ENCODE assay signal across 12 mouse cellular contexts in the genomic region with DNA sequence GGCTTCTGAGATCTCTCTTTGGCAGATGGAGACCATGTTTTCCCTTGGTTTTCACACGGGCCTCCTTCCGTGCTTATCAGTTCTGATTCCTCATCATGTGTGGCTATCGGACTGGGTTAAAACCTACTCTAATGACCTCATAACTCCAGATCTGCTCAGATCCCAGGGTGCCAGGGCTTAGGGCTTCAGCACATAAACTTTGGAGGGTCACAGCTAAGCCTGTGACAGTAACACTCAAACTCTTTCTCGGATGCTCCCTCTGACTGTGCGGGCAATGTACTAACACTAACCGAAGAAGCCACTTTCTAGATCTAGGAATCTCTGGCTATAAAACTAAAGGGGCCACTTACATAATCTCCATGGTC. TPM values are rescaled to one million over a fixed set of nuclear protein-coding genes. Genes with fewer than 3 reads are reported as not detected.
DNase-seq lines count a peak whose midpoint lies in the region; ATAC-seq lines count a peak whose summit lies in the region.
"Had no signal": no experiment of that assay in that cellular context is flagged by ENCODE, and none has a peak within 500 bp of the region (broad histone marks: within the 10 kb centered on the region; RNA-seq: fewer than 3 reads in every experiment).

No protein-coding gene starts in this region.

- peak overlapping the region; percentile 72; the same call in 1 of the 2 replicates for H3K27ac ChIP-seq in heart, embryonic 12.5 days (ENCODE audit: poor library complexity, severe bottlenecking)
- H3K27ac ChIP-seq in neural tube, embryonic 11.5 days (ENCODE audit: low read depth, low read length): 0 out of 2 replicates have a peak overlapping the region, but pooled peaks have one; percentile 34
- no peak overlapping the region for H3K27ac ChIP-seq in liver, embryonic 12.5 days
- H3K27ac ChIP-seq: embryonic facial prominence, embryonic 15.5 days had no signal

- H3K4me2 ChIP-seq in heart, embryonic 12.5 days: peak overlapping the region; percentile 49
- no peak overlapping the region for H3K4me2 ChIP-seq in neural tube, embryonic 11.5 days (ENCODE audit: low read depth)
- peak overlapping the region; percentile 12; the same call in 1 of the 2 replicates for H3K4me2 ChIP-seq in liver, embryonic 12.5 days
- H3K4me2 ChIP-seq: embryonic facial prominence, embryonic 15.5 days had no signal

- 32% methylated on average over 6 of the region's 6 CpGs for WGBS in heart, embryonic 12.5 days
- 66% methylated on average over 6 of the region's 6 CpGs for WGBS in neural tube, embryonic 11.5 days
- WGBS in liver, embryonic 12.5 days (ENCODE audit: insufficient replicate concordance): 58% methylated on average over 6 of the region's 6 CpGs

- H3K9me3 ChIP-seq in heart, embryonic 12.5 days (replicated peaks): no peaks in the 10 kb centered on the region
- H3K9me3 ChIP-seq in neural tube, embryonic 11.5 days (ENCODE audit: control insufficient read depth, low read length): no peaks in the 10 kb centered on the region
- no peaks in the 10 kb centered on the region for H3K9me3 ChIP-seq in liver, embryonic 12.5 days (replicated peaks)
- H3K9me3 ChIP-seq: embryonic facial prominence, embryonic 15.5 days had no signal

- H3K27me3 ChIP-seq in heart, embryonic 12.5 days (replicated peaks): no peaks in the 10 kb centered on the region; the same call in 1 of the 2 replicates
- H3K27me3 ChIP-seq in neural tube, embryonic 11.5 days (ENCODE audit: control insufficient read depth, insufficient read depth, low read length): no peaks in the 10 kb centered on the region
- H3K27me3 ChIP-seq in liver, embryonic 12.5 days (replicated peaks): no peaks in the 10 kb centered on the region
- H3K27me3 ChIP-seq: embryonic facial prominence, embryonic 15.5 days had no signal

- DNase-seq in heart, adult 11 months: no peak
- DNase-seq in neural tube, embryonic 11.5 days (ENCODE audit: low spot score): no peak
- no peak for DNase-seq in neural tube, embryonic 10.5 days (ENCODE audit: extremely low spot score, low spot score)
- DNase-seq in spleen, postnatal 14 days (ENCODE audit: low spot score in 2 of 2): no peak
- no peak for DNase-seq in MN1 (ENCODE audit: low spot score)
- DNase-seq: cerebellum, adult 9-11 months; gastrocnemius, postnatal 25 days had no signal

- H3K4me1 ChIP-seq in heart, embryonic 12.5 days (replicated peaks): peaks cover 14% of the 10 kb centered on the region
- H3K4me1 ChIP-seq in neural tube, embryonic 11.5 days (ENCODE audit: control insufficient read depth, insufficient read depth, low read length): peaks cover 10% of the 10 kb centered on the region
- peaks cover 10% of the 10 kb centered on the region for H3K4me1 ChIP-seq in liver, embryonic 12.5 days

- no peak overlapping the region for H3K9ac ChIP-seq in heart, embryonic 12.5 days
- H3K9ac ChIP-seq in neural tube, embryonic 11.5 days (ENCODE audit: low read length): peak overlapping the region; percentile 23; the same call in 1 of the 2 replicates
- no peak overlapping the region for H3K9ac ChIP-seq in liver, embryonic 12.5 days
- H3K9ac ChIP-seq: embryonic facial prominence, embryonic 15.5 days had no signal

- no peak overlapping the region for H3K4me3 ChIP-seq in heart, embryonic 12.5 days
- H3K4me3 ChIP-seq in neural tube, embryonic 11.5 days (ENCODE audit: low read depth, low read length): no peak overlapping the region
- H3K4me3 ChIP-seq in liver, embryonic 12.5 days: no peak overlapping the region
- H3K4me3 ChIP-seq: embryonic facial prominence, embryonic 15.5 days had no signal

- H3K36me3 ChIP-seq in heart, embryonic 12.5 days: no peaks in the 10 kb centered on the region
- H3K36me3 ChIP-seq in neural tube, embryonic 11.5 days (ENCODE audit: control insufficient read depth, insufficient read depth, low read length): no peaks in the 10 kb centered on the region
- no peaks in the 10 kb centered on the region for H3K36me3 ChIP-seq in liver, embryonic 12.5 days
- H3K36me3 ChIP-seq: embryonic facial prominence, embryonic 15.5 days had no signal

- ATAC-seq in heart, embryonic 12.5 days (ENCODE audit: insufficient number of reproducible peaks, low FRiP score): no peak
- ATAC-seq in neural tube, embryonic 11.5 days (ENCODE audit: insufficient read depth, low FRiP score, low TSS enrichment): peak; percentile 31; the same call in 1 of the 2 replicates
- no peak for ATAC-seq in liver, embryonic 12.5 days
- ATAC-seq in granulocyte monocyte progenitor cell, adult 5-6 weeks (replicated peaks; ENCODE audit: poor library complexity, severe bottlenecking): no peak

RNA-seq across cellular contexts. Expression of a gene that starts 59.3 kb away (rescaled TPM):
- not detected in 2 replicates for polyA plus RNA-seq in heart, embryonic 12.5 days (2016; fragmentation: Nextera tagmentation; extraction: Ambion mirVana)
- polyA plus RNA-seq in neural tube, embryonic 11.5 days (2014; fragmentation: Nextera tagmentation; extraction: Ambion mirVana): 0.31 and 0.39 TPM in 2 replicates
- 0.06 TPM in 1 of 2 replicates, not detected in the other for polyA plus RNA-seq in liver, embryonic 12.5 days (2016; fragmentation: Nextera tagmentation; extraction: Ambion mirVana)
- not detected in 2 replicates for total RNA-seq in granulocyte monocyte progenitor cell, adult 5-6 weeks (2014; fragmentation: Nextera tagmentation)
- total RNA-seq in granulocyte monocyte progenitor cell, adult 5-6 weeks (2017): not detected in 2 replicates
- polyA plus RNA-seq: C2C12 had no signal
